Mouse (Mus musculus): ENCODE results near the gene Plxnc1.

Gene Plxnc1

DNA sequence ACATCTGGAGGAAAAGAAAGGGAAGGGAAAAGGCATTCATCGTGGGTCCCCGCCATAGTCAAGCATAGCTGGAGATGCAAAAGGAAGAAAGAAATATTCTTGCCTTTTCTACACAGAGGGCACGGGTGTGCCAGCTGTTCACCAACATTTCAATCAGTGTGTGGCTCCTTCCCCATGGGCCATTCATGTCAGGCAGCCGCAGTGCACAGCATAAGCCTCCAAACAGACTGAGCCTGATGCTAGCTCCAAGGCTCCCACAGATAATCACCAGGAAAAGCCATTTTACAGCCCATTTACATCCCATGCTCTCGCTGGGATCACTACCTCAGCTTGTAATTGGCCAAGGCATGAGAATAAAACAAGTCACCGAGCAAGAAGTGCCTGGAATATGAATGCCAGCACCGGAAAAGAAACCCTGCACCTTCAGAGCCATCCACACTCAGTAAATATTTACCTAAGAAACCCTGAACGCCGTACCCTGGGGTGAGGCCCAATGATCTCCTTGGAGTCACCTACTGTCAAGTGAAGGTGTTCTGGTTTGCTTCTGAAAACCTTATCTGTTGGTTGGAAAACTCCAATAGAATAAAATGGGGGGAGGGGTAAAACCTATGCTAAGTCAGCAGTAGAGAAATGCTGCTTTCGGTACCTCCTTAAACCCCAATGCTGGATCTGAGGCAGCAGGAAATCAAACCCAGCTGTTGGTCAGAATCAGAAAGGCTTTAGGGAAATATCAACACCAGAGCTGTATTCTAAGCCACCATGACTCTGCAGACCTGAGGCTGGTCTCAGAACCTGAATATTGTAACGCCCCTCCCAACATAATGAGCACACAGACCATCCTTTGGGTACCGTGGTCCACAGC, 77.4 kb downstream of the Plxnc1 start:
- no peak for DNase-seq

DNA sequence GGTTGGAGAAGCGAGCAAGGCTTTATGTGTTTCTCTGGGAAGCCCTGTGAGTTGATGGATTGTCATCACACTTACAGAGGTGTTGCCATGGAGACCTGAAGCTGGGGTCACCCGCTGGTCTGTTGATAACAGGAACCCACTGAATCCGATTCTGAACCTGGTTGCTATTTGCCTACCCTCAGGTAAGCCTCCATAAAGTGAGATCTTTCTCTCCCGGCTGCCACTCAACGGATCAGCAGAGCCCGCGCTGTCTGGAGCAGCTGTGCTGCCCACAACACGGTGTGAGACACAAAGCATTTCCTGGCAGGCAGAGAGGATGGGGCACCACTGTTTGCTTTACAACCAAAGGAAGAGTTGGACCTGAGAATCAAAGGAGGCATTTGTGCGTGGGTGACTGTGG, 79.4 kb downstream of the Plxnc1 start:
- DNase-seq: no peak

DNA sequence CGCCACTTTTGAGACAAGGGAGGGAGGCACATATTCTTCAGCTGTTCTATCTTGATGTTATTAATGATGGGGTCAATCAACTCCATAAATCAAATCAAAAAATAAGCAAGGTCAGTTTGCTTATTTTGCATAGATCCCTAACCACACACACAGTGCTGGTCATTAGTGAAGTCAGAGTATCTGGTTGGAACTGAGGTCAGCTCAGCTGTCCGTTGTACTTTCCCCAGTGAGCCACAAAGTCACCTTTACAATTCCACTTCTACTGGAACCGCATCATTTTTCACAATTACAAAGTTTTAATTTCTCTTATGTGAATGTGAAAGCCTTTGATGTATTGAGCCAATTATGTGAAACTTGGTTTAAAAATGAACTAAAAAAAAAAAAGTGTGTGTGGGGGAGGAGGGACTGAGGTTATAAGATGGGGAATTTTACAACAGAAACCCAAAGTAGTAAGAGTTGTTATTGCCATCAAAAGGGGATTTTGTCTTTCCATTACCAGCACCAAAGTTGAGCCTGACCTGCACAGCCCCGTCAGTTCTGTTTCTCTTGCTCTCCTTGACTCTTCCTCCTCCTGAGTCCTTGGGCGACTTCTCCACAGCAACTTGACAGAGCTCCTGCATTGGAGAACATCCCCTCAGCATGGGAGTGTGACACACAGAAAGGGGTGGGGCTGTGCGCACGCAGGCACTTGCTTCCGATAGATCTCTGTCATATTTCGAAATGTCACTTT, 80.3 kb downstream of the Plxnc1 start:
- DNase-seq: no peak

DNA sequence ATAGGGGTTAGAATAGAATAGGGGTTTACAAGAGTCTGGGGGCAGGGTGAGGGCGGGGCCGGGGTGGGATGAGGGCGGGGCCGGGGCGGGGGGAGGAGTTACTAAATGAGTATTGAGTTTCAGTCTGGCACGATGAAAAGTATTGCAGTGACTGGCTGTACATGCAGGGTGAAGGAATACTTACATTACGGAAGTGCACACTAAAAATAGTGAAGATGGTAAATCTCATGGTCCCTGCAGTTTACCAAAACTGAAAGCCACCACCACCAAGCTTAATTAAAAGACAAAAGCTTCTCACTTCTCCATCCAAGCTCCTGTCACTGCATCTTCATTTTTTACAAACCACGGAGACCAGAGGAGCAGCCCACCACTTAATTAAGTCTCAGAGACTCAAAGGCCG, 81.4 kb downstream of the Plxnc1 start:
- DNase-seq: no peak

DNA sequence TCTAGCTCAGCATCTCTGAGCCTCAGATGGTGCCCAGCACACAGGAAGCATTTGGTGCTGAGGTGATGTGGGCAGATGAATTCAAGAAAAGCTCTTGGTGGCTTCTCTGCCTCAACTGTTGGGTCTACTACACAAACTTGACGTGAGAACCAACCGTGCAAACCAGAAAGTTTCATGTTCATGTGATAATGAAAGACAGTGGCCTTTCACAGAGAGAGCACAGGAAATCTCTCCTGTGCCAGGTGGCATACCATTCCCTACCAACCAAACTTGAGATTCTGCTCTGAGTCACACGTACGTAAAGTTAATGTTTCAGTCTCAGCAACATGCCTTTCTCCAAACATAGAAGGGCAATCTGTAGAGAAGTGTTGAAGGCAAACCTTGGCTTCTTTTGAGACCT, 83.8 kb downstream of the Plxnc1 start:
- DNase-seq: no peak

DNA sequence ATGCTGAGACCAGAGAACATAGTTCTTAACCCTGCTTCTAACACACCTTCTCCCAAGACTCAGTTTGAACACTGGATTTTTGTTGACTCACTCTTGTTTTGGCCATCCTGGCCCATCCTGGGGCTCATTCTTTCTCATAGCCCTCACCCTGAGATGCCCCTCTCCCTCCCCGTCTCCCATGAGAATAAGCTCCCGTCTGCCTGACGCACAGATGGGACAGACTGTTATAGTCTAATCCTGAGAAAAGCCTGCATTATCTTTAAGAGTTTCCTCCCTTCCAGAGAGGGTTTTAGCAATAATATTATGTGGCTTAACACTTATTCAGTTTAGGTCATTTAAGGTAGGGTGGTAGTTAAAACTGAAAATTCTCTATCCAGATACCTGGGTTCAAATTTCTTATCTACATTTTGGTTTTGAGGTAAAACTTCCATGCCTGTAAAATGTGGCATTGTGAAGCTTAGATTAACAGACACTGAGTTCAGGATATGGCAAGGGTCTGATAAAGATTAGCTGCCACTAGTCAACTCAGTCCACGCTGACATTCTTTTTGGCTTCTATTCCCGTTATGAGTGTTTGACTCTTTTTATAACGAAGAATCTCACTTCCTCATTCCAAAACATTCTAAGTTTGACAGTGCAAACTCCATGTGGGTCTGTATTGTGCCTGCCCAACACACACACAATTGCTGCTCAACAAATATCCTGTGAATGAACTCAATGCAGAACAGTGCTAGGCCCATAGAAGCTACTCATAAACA, 86.2 kb downstream of the Plxnc1 start:
- DNase-seq: no peak

DNA sequence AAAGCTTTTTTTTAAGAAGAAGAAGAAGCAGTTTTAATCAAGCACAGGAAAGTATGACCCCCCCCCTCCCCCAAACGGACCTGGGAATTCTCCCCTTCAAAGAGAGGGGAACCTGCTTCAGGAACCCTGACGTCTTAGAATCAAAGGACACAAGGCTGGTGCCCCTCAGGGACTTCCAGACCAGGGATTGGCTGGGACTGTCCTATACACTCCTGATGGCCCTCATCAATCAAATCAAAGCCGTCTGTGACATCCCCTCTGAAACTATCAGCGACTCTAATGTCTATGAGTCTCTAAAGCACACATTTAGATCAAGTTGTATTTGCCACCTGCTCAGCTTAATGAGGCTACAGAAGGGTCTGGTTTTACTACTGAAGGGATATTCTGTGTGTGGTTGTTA, 94.1 kb downstream of the Plxnc1 start:
- no peak for DNase-seq

DNA sequence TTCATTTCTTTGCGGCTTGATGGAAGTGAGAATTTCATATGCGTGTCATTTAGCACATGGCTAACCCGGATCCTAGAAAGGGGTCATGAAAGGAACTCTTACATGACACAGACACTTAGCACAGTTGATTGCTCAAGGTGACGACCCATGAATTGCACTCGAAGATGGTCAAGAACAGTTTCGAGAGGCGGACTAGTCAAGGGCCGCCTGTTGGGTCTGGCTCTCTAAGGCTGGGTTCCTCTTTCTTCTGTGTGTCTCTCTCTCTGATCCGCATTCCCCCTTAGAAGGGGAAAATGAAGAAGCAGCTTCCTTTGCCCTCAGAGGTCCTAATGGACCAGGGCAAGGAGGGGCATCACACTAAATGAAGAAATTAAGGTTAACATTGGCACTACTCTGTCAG, 94.7 kb downstream of the Plxnc1 start:
- no peak for DNase-seq

DNA sequence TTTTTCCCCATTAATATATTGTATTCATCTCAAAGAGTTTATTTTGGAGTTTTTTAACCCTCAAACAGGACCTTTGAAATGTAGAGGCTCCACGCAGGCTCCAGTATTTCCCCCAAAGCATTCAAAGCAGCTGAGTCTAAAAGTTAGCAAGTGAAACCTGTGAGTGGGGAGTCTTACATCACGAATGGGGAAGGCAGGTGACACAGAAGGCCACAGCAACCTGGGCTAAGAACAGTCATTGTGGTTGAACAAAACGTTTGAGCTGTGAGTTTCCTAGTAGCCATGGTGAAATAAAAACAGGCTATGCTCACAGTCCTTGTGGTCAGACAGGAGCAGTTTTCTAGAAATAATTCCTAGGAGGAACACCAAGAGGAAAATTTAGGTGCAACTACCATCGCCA, 95.3 kb downstream of the Plxnc1 start:
- DNase-seq: no peak

DNA sequence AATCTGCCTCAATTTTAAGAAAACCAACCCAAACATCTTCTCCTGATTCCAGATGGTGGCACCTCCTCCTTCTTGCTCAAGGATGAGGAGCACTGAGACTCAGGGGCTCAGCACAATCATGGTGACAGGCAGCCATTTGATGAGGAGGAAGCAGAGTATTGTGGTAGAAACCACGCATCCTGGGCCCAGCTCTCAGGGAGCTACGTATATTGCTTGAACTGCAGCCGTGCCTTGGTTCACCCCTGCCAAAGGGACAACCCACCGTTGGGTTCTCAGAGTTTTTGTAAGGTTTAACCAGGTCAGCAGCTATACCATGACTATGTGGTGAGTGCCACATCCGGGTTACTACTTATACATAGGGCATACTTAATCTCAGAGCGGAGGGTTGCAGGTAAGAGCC, 96.3 kb downstream of the Plxnc1 start:
- DNase-seq: no peak

DNA sequence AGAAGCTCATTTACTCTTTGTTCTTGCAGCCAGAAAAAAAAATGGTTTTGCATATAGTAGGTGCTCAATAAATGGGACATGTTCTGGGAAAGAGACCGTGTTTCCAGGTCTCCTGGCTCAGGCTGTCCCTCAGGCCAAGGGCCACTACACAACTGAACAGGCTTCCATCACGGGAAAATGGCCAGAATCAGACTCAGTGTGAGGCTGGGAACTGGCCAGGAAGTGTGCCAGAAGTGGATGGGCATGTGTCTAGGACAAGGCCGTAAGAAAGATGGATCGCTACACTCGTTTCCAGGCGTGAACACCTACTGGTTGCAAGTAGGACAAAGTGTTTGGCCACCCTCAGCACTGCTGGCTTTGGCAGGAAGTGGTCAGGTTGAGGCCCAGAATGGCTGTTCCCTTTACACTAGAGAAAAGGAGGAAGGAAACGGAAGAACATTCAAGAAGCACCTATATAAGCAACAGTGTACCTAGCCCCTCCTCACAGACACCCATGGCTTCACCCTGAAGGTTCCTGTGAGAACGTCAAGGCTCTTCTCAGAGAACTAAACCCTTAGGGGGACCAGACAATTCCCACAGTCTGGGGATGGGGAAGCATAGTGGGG, 98.0 kb downstream of the Plxnc1 start:
- DNase-seq: peak; percentile 54

DNA sequence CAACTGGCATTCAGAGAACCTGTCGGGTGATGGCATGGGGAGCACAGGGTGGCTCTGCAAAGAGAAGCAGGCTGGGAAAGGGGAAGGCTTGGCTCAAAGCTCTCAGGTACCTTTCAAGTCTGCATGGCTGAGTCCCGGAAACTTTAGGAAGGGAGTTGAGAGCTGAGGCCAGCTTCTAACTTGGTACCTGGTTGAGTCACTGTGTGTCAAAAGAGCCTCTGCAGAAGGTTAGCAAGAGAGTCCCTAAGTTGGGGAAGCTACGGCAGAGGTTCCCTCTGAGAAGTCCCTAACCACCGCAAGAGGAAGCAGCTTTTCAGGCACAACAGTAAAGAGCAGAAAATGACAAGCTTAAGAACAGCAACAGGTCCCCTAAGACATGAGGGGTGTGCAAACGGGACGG, 99.9 kb downstream of the Plxnc1 start:
- DNase-seq: peak; percentile 31

DNA sequence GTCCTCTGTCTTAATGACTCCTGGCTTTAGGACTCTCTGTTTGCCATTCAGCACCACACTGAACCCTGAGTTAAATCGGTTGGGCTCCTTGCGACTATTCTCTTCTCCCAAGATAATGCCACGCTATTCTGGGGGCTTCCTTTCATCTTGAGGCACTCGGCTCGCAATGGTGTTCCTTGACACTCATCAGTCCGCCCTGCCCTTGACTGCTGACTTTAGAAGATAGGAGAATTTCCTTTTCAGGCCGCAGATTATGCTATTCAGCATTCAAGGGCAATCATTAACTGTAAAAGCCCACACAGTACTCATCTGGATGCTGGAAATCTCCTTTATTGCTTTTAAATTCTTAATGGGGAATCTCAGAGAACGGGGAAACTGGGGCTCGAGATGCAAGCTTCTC, 108.8 kb downstream of the Plxnc1 start:
- DNase-seq: no peak

DNA sequence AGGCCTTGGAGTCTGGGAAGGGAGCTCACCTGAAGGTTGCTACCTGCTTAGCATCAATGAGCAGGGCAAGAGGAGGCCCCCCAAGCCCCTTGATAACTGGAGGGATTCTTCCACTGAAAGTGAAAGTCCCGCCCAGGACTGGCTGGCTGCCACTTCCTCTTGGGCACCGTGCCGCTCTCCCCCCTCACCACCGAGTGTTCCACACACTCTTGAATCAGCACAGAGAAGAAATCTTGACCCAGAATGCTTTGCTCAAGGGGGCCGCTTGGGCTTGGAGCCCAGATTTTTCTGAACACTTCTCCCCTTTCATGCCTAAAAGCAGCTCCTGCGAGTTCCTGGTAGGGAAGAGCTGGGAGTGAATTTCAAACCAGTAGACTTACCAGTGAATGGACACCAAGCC, 115.2 kb downstream of the Plxnc1 start:
- DNase-seq: peak; percentile 96

DNA sequence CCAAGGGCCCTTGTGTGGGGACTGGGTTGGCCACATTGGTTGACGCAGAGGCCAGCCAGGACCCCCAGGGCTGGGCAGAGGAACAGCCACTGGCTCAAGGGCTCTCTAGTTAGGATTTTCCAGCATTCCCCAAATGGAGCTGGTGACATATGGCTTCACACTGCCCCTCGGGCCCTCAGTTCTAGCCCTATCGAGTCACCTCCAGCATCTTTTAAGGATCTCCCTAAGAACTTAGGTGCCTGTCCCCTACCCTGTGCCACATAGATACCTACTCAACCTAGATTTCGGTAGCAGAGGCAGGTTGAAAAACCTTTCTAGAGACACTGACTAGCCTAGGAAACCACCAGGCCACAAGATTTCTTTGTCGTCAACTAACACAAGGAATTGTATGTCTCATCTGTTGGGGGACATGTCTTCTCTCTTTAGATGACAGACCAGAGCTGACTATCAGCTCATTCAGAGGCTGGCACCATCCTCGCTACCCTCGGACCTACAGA, 115.9 kb downstream of the Plxnc1 start:
- DNase-seq: no peak

DNA sequence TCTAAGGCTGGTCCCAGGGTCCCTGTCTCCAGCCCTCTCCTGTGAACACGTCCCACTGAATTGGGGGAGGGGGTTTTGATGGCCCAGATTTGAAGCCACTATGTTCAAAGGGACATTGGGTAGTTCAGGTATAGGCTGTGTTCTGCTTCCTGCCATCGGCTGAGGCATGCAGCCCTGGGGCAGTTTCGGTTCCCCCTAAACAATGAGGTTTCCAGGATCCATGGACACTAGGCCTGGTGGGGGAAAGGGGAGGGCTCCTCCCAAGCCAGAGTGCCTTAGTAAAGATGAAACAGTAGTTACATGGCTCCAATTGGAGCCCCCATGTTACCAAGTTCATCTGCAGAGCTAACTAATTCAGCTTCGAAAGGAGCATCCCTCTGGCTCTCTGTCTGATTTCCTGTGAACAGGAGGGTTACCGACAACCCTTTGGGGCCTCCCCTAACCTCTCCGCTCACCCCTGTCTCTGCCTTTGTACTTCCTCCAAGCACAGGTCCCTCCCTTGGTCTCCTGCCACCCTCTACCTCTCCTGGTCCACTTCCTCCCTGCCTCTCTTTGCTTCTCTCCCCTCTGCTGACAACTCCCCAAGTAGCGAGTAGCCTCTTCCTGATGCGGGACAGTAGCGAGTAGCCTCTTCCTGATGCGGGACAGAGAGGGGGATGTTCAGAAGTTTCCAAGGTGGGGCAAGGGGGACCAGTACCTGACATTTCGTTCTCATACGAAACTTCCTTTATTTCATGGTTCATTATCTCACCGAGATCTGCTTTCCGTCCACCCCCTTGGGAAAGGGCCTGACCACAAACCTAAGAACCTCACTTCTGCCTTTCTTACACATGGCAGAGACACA, 116.5 kb downstream of the Plxnc1 start:
- peak; percentile 60 for DNase-seq

DNA sequence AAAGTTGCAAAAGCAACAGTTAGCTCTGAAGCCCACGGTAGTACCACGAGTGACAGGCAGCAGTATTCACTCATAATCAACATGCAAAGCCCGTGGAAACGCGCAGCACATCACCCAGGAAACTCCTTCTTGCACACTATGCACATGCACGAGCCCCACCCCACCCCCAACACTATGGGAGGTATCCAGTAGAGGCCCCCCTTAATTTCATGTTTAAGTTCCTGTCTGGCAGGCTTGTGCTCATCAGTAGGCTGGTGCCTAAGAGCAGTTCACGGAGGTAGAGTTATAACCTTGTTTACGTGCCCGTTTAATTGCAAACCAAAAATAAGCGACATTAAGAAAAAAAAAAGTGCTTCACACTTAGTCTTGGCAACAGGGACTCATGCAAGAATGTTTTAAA, 117.3 kb downstream of the Plxnc1 start:
- no peak for DNase-seq

DNA sequence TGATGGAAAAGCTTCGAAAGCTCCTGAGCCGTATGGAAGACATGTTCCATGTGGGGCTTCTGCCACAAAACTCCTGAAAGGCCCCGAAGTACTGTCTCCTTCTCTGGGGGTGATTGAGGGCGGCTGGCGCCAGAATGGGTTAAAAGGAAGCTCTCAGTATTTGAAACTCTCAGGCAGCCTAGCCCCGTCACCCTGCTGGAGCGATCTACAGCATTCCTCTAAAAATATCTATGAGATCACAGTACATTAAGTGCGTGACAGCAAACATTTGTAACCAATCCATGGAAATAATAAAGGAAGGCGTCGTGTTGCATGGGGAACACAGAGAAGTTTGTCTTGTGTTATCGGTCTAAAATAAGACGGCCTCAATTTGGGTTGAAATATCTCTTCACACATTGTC, 118.2 kb downstream of the Plxnc1 start:
- DNase-seq: no peak

DNA sequence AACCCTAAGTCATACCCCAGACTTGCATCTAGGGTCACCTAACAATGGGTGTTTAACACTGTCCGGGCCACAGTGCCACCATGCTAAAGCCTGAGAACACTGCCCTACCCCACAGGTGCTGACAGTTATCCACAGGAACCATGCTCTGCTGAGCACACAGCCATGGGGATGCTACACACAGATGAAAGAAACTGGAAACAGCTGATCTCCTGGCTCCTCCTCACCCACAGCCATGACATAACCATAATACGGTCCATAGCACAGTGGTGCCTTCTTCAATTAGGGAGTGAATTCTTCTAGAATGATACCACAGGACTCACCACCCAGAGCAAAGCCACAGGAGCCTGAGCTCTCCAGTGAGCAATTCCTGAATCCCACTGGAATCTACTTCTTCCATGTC, 118.7 kb downstream of the Plxnc1 start:
- no peak for DNase-seq

DNA sequence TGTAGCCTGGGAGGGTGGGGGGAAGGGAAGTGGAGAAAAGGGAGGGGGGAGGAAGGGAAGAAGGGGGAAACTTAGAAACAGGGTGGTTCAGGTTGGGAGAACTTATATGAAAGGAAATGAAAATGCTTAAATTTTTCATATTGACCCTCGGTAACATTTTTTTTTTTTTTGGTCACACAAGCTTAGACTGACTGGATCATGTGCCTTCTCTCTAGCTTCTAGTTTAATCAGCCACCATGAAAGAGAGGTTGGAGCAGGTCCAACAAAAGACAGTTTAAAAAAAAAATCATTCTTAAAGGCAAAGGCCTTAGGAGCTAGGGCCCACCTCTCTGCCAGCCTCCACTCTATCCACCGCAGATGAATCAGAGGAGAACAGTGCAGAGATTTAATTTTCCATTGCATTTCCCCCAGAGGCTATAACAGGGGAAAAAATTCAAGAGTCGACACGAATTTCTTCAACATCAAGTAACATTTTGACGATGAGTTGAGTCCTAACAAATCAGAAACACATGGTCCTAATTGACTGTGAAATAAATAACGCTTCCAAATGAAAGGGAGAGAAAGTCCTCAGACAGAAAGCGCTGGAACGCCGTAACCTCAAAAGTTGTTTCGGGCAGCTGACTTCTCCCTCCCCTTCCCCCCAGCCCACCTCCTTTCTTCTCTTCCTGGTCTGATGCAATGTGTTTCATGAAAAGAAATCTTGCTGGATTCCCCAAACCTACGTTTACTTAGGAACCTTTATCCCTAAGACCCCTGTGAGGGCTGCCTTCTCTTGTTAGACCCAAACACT, 120.5 kb downstream of the Plxnc1 start:
- DNase-seq: peak; percentile 58
